Mouse (Mus musculus) effector memory CD4-positive, alpha-beta T cell, adult 7 months (primary cell): ENCODE results near the gene Dab1. TPM values are rescaled to one million over a fixed set of nuclear protein-coding genes. Genes with fewer than 3 reads are reported as not detected.

Source experiments
- polyA plus RNA-seq: library from polyadenylated mRNA; unstranded; fragments of 100-300 nt; shearing (Covaris generic); gene quantifications from one replicate; pipeline ENCODE4 v1.2.1, GENCODE M21; 2017

The Dab1 gene
- 0.41 TPM for polyA plus RNA-seq

GRCm38 (mm10) chr4:103619321-103619945 lies at the start of gene Dab1:
TSS of gene Dab1 (plus strand) at chr4:103619359.

GRCm38 (mm10) chr4:104766065-104766464 lies 1146.9 kb downstream of the Dab1 start, which contains the start of gene C8b:
TSS of gene C8b (plus strand) at chr4:104766317.

